Mouse (Mus musculus) embryonic facial prominence, embryonic 12.5 days (tissue): ENCODE measurements around the gene Snx8. TPM values are rescaled to one million over a fixed set of nuclear protein-coding genes. Genes with fewer than 3 reads are reported as not detected.

Source experiments
- ATAC-seq: fragments of 200-750 bp; cut with Nextera tagmentation; 2 replicates; pipeline ENCODE4 v1.8.0; 2017; ENCODE audit not compliant: insufficient number of reproducible peaks, insufficient read depth, low FRiP score, low TSS enrichment
- H3K27ac ChIP-seq: fragments of 300-500 bp; sonication (generic); 2 replicates; pipeline ENCODE4 v1.5.1; 2016; ENCODE audit warnings: mild to moderate bottlenecking
- H3K27me3 ChIP-seq: fragments of 300-500 bp; sonication (generic); 2 replicates; pipeline ENCODE4 v1.6.1; 2016; ENCODE audit warnings: mild to moderate bottlenecking, moderate library complexity
- H3K36me3 ChIP-seq: fragments of 300-500 bp; sonication (generic); 2 replicates; pipeline ENCODE4 v1.6.1; 2016; ENCODE audit warnings: mild to moderate bottlenecking
- H3K4me1 ChIP-seq: fragments of 300-500 bp; sonication (generic); 2 replicates; pipeline ENCODE4 v1.6.1; 2016
- H3K4me2 ChIP-seq: fragments of 300-500 bp; sonication (generic); replicated peaks from 2 replicates; pipeline ENCODE4 v1.6.1; 2016; ENCODE audit warnings: mild to moderate bottlenecking, moderate library complexity
- H3K4me3 ChIP-seq: fragments of 300-500 bp; sonication (generic); 2 replicates; pipeline ENCODE4 v1.5.1; 2016; ENCODE audit warnings: mild to moderate bottlenecking
- H3K9ac ChIP-seq: fragments of 300-500 bp; sonication (generic); 2 replicates; pipeline ENCODE4 v1.6.1; 2016; ENCODE audit warnings: mild to moderate bottlenecking, moderate library complexity
- H3K9me3 ChIP-seq: fragments of 300-500 bp; sonication (generic); 2 replicates; pipeline ENCODE4 v1.6.1; 2016; ENCODE audit warnings: mild to moderate bottlenecking, moderate library complexity
- WGBS: fragments of 180-500 bp; shearing (Covaris S2); methylation state at CpG from one replicate; pipeline ENCODE4 v1.1.7; 2016; 5-methylcytosine and 5-hydroxymethylcytosine counted together
- microRNA-seq: library from miRNA; unstranded; fragments of <30 nt; microRNA quantifications from one replicate; pipeline ENCODE4, GENCODE M21; 2017
- polyA plus RNA-seq: library from polyadenylated mRNA; unstranded; fragments of >200 nt; fragmentation: Nextera tagmentation; extraction: Ambion mirVana; gene quantifications from 2 replicates; pipeline ENCODE4 v1.2.1, GENCODE M21; 2016

Snx8 gene
- polyA plus RNA-seq, 1 experiment from 2014 or later = 21.4 TPM

- no peak overlapping the region for H3K4me3 ChIP-seq
- WGBS = 83% methylated on average over 4 of the region's 4 CpGs
- ATAC-seq = no peak
- no peaks in the 10 kb centered on the region for H3K27me3 ChIP-seq
- no peaks in the 10 kb centered on the region for H3K9me3 ChIP-seq
- no peak overlapping the region for H3K27ac ChIP-seq
- H3K4me2 ChIP-seq = no peak overlapping the region
- peaks cover 74% of the 10 kb centered on the region for H3K36me3 ChIP-seq
- no peak overlapping the region for H3K9ac ChIP-seq
- H3K4me1 ChIP-seq = no peaks in the 10 kb centered on the region
Observed at GRCm38 (mm10) chr5:140298291-140298690, 90.8 kb downstream of the Snx8 start.

- no peak overlapping the region for H3K27ac ChIP-seq
- no peaks in the 10 kb centered on the region; the same call in 1 of the 2 replicates for H3K4me1 ChIP-seq
- H3K27me3 ChIP-seq = no peaks in the 10 kb centered on the region
- H3K4me3 ChIP-seq = no peak overlapping the region
- WGBS = 82% methylated on average over 1 of the region's 1 CpGs
- H3K4me2 ChIP-seq = no peak overlapping the region
- no peak for ATAC-seq
- H3K36me3 ChIP-seq = peaks cover 61% of the 10 kb centered on the region
- H3K9me3 ChIP-seq = no peaks in the 10 kb centered on the region
- no peak overlapping the region for H3K9ac ChIP-seq
Observed at GRCm38 (mm10) chr5:140292152-140292551, 96.9 kb downstream of the Snx8 start.

Small RNA genes lying within 50 kb of the gene (microRNA-seq; reads per million reads assigned to microRNA genes)
- gene Mir7038 = 0.91 reads per million

Other genes starting within 250 kb of the Snx8 start
- gene Mad1l1, start 67.7 kb downstream of the Snx8 start, polyA plus RNA-seq = 56.3 TPM in 2 replicates
- gene Nudt1, start 67.6 kb downstream of the Snx8 start, polyA plus RNA-seq = 48.1 and 50.6 TPM in 2 replicates
- 24.0 and 24.9 TPM in 2 replicates for gene Mrm2, start 57.4 kb downstream of the Snx8 start, polyA plus RNA-seq
- gene Eif3b, start 30.1 kb upstream of the Snx8 start, polyA plus RNA-seq = 187 and 191 TPM in 2 replicates
- 0.05 TPM in 1 of 2 replicates, not detected in the other for gene Gm4869, start 56.4 kb upstream of the Snx8 start, polyA plus RNA-seq
- gene Chst12, start 116.3 kb upstream of the Snx8 start, polyA plus RNA-seq = 17.5 and 18.9 TPM in 2 replicates
- 0.53 and 1.1 TPM in 2 replicates for gene Grifin, start 175.8 kb upstream of the Snx8 start, polyA plus RNA-seq
- 14.0 and 14.2 TPM in 2 replicates for gene Lfng, start 218.1 kb upstream of the Snx8 start, polyA plus RNA-seq